Mouse (Mus musculus) limb, embryonic 11.5 days (tissue): ENCODE measurements around the gene Pik3r6. TPM values are rescaled to one million over a fixed set of nuclear protein-coding genes. Genes with fewer than 3 reads are reported as not detected.

Source experiments
- ATAC-seq: fragments of 200-750 bp; cut with Nextera tagmentation; 2 replicates; pipeline ENCODE4 v1.8.0; 2017; ENCODE audit warnings: low read depth; ENCODE audit not compliant: insufficient number of reproducible peaks, low FRiP score, low TSS enrichment
- DNase-seq: peaks from one replicate; pipeline ENCODE4 v3.0.0-alpha.2; 2015; ENCODE audit warnings: low spot score
- H3K27ac ChIP-seq: fragments of 300-500 bp; sonication (generic); replicated peaks from 2 replicates; pipeline ENCODE4 v1.5.1; 2014; ENCODE audit warnings: low read depth, mild to moderate bottlenecking, low read length
- H3K27me3 ChIP-seq: fragments of 300-500 bp; sonication (generic); 2 replicates; pipeline ENCODE4 v1.6.1; 2014; ENCODE audit warnings: mild to moderate bottlenecking, low read length, mixed read lengths; ENCODE audit not compliant: control insufficient read depth, insufficient read depth
- H3K36me3 ChIP-seq: fragments of 300-500 bp; sonication (generic); 2 replicates; pipeline ENCODE4 v1.6.1; 2014; ENCODE audit warnings: mild to moderate bottlenecking, low read length, moderate library complexity, mixed read lengths; ENCODE audit not compliant: control insufficient read depth, insufficient read depth
- H3K4me1 ChIP-seq: fragments of 300-500 bp; sonication (generic); 2 replicates; pipeline ENCODE4 v1.6.1; 2014; ENCODE audit warnings: low read length, mixed read lengths; ENCODE audit not compliant: control insufficient read depth, insufficient read depth
- H3K4me2 ChIP-seq: fragments of 300-500 bp; sonication (generic); 2 replicates; pipeline ENCODE4 v1.6.1; 2014; ENCODE audit warnings: low read depth, mild to moderate bottlenecking, moderate library complexity; ENCODE audit not compliant: severe bottlenecking
- H3K4me3 ChIP-seq: fragments of 300-500 bp; sonication (generic); 2 replicates; pipeline ENCODE4 v1.5.1; 2014; ENCODE audit warnings: low read depth, low read length
- H3K9ac ChIP-seq: fragments of 300-500 bp; sonication (generic); 2 replicates; pipeline ENCODE4 v1.6.1; 2014; ENCODE audit warnings: mild to moderate bottlenecking, low read length
- H3K9me3 ChIP-seq: fragments of 300-500 bp; sonication (generic); 2 replicates; pipeline ENCODE4 v1.6.1; 2016; ENCODE audit warnings: low read length; ENCODE audit not compliant: control insufficient read depth
- WGBS: fragments of 180-500 bp; shearing (Covaris S2); extraction: QIAGEN DNeasy Blood & Tissue Kit; methylation state at CpG from one replicate; pipeline ENCODE4 v1.1.7; 2014; 5-methylcytosine and 5-hydroxymethylcytosine counted together
- polyA plus RNA-seq: library from polyadenylated mRNA; unstranded; fragments of >200 nt; fragmentation: Nextera tagmentation; extraction: Ambion mirVana; gene quantifications from 2 replicates; pipeline ENCODE4 v1.2.1, GENCODE M21; 2014

Pik3r6 gene
- polyA plus RNA-seq, 1 experiment from 2014 or later: 1.6 TPM

- Histone ChIP-seq H3K9ac (no peak within 1 kb of the TSS), H3K27ac (no peak within 1 kb of the TSS)
- no peak for ATAC-seq
Observed at GRCm38 (mm10) chr11:68586721-68587120, 83.9 kb downstream of the Pik3r6 start, which contains the start of gene Ccdc42. Gene Ccdc42, plus strand, starts transcription at chr11:68587021.

DNA sequence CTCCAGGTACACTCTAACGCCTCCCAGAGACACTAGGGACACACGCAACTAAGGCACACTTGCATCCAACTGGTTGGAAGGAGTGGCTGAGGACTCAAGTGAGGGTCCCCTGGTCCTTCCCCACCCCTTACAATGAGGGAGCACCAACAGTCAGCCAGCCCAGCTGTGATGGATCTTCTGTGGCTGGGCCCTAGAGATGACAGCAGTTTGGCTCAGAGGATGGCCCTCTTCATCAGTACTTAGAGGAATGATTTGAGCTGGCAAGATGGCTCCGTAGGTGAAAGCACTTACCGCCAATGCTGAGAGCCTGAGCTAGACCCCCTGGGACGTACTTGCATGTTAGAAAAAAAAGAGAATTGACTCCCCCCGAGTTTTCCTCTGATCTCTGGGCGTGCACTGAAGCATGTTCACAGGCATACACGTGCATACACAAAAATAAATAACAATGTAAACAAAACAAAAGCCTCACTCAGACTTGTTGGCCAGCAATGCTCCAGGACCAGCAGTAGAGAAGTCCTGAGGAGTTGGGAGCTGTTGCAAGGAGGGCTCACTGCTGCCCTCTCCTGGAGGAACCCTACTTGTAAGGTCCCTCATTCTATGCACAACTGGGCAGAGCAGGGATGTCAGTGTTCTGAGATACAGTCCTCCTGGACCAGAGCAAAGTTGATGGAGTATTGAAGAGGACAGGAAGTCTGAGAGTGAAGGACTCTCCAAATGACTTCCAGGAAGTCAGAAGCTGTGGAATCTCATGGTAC is 86.4 kb downstream of the Pik3r6 start:
- H3K4me2 ChIP-seq: no peak overlapping the region
- no peak for ATAC-seq
- H3K9me3 ChIP-seq: no peaks in the 10 kb centered on the region
- no peaks in the 10 kb centered on the region for H3K36me3 ChIP-seq
- H3K27ac ChIP-seq: no peak overlapping the region
- no peaks in the 10 kb centered on the region for H3K27me3 ChIP-seq
- WGBS: 74% methylated on average over 8 of the region's 8 CpGs
- no peak overlapping the region for H3K9ac ChIP-seq
- H3K4me3 ChIP-seq: no peak overlapping the region
- peaks cover 10% of the 10 kb centered on the region; the same call in 1 of the 2 replicates for H3K4me1 ChIP-seq
- DNase-seq: peak; percentile 86

More at GRCm38 (mm10) chr11:68586721-68587120, 83.9 kb downstream of the Pik3r6 start, which contains the start of gene Ccdc42:
- H3K9me3 ChIP-seq: no peaks in the 10 kb centered on the region
- 77% methylated on average over 5 of the region's 5 CpGs for WGBS
- H3K4me3 ChIP-seq: no peak within 1 kb of the TSS
- no peaks in the 10 kb centered on the region for H3K27me3 ChIP-seq
- no peaks in the 10 kb centered on the region for H3K36me3 ChIP-seq
- H3K4me2 ChIP-seq: no peak within 1 kb of the TSS
- H3K4me1 ChIP-seq: peaks cover 4% of the 10 kb centered on the region; the same call in 1 of the 2 replicates
- no peak for DNase-seq

DNA sequence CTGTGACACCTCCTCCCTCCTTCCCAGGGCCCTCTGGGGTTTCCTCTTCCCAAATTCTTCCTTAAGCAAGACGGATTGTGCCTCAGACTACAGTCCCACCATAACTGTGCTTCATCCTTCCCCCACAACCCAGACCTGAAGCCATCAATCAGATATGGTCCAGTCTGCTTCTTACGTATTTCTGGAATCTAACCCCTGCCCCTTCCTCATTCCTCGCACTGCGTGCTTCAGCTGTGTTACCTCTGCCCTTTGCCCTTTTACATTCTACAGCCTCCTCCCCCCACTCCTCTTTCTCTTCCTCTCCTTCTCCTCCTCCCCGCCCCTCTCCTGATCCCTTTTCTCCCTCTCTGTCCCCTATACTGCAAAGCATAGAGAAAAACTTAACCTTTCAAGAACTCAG is 88.9 kb downstream of the Pik3r6 start:
- H3K4me2 ChIP-seq: no peak overlapping the region
- no peaks in the 10 kb centered on the region for H3K27me3 ChIP-seq
- no peak for DNase-seq
- peaks cover 10% of the 10 kb centered on the region; the same call in 1 of the 2 replicates for H3K4me1 ChIP-seq
- H3K4me3 ChIP-seq: no peak overlapping the region
- ATAC-seq: no peak
- no peak overlapping the region for H3K9ac ChIP-seq
- WGBS: 17% methylated on average over 5 of the region's 5 CpGs
- H3K27ac ChIP-seq: no peak overlapping the region
- no peaks in the 10 kb centered on the region for H3K9me3 ChIP-seq
- H3K36me3 ChIP-seq: no peaks in the 10 kb centered on the region

- 46% methylated on average over 3 of the region's 3 CpGs for WGBS
- Histone ChIP-seq H3K36me3 (no peaks in the 10 kb centered on the region), H3K4me1 (peaks cover 12% of the 10 kb centered on the region; the same call in 1 of the 2 replicates)
Observed at GRCm38 (mm10) chr11:68593247-68593646, 90.4 kb downstream of the Pik3r6 start.

DNA sequence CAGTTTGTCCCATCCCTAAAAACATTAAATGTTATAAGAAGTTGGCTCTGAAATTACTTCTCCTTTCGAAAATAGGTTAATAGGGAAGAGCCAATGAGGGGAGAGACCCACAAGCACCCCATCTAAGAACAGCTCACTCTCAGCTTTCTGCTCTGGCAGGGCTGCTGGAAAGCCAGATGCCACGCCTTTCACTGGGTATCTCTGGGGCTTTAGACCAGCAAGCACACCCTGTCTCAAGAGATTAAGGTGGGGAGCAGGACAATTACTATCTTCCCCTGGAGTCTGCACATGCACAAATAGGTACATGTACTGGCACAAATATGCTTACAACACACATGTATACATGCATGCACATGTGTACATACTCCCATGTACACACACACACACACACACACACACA is 95.1 kb downstream of the Pik3r6 start:
- Histone ChIP-seq H3K9me3 (no peaks in the 10 kb centered on the region), H3K4me2 (no peak overlapping the region), H3K27ac (no peak overlapping the region), H3K36me3 (no peaks in the 10 kb centered on the region), H3K9ac (no peak overlapping the region), H3K4me1 (peaks cover 32% of the 10 kb centered on the region), H3K27me3 (no peaks in the 10 kb centered on the region), H3K4me3 (no peak overlapping the region)
- DNase-seq (no peak), ATAC-seq (no peak)
- WGBS: 90% methylated on average over 2 of the region's 2 CpGs

More at GRCm38 (mm10) chr11:68593247-68593646, 90.4 kb downstream of the Pik3r6 start:
- H3K9me3 ChIP-seq: no peaks in the 10 kb centered on the region
- H3K4me2 ChIP-seq: no peak overlapping the region
- H3K9ac ChIP-seq: no peak overlapping the region
- H3K27me3 ChIP-seq: no peaks in the 10 kb centered on the region
- no peak overlapping the region for H3K27ac ChIP-seq
- ATAC-seq (no peak), DNase-seq (no peak)
- H3K4me3 ChIP-seq: no peak overlapping the region

GRCm38 (mm10) chr11:68600551-68601021 is 97.8 kb downstream of the Pik3r6 start:
- H3K9ac ChIP-seq: peak overlapping the region; percentile 28
- peak overlapping the region; percentile 72 for H3K27ac ChIP-seq
- peak; percentile 37 for DNase-seq
- H3K4me3 ChIP-seq: no peak overlapping the region
- H3K27me3 ChIP-seq: no peaks in the 10 kb centered on the region
- H3K36me3 ChIP-seq: no peaks in the 10 kb centered on the region
- 10% methylated on average over 6 of the region's 6 CpGs for WGBS
- no peak for ATAC-seq
- peaks cover 27% of the 10 kb centered on the region for H3K4me1 ChIP-seq
- H3K9me3 ChIP-seq: no peaks in the 10 kb centered on the region
- H3K4me2 ChIP-seq: no peak overlapping the region

DNA sequence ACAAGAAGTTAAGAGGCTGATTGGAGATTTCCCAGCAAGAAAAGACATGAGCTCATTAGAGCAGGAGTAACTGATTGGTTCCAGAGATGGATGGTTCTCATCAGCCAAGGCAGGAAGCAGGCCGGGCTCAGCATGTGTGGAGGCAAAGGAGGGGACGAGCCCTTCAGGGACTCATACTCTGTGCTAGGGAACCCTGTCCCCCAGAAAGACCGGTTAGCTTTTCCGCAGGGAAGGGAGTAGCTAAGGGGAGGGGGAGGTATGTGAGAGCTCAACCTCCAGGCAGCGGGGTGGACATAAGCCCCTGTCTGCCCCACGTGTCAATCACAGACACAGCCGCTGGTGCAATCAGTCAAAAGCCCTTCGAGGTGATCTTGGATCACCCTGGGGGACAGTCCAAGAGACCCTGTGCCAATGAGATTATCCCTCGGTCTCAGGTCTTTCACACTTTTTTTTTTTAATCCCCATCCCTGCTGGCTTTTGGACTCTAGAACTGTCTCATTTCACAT is 98.7 kb downstream of the Pik3r6 start:
- 0% methylated on average over 9 of the region's 9 CpGs for WGBS
- 0 out of 2 replicates have a peak, but pooled peaks have one; percentile 33 for ATAC-seq
- no peak overlapping the region for H3K4me2 ChIP-seq
- H3K27ac ChIP-seq: peak overlapping the region; percentile 72
- H3K4me1 ChIP-seq: peaks cover 27% of the 10 kb centered on the region
- no peaks in the 10 kb centered on the region for H3K27me3 ChIP-seq
- H3K36me3 ChIP-seq: no peaks in the 10 kb centered on the region
- DNase-seq: peak; percentile 60
- H3K4me3 ChIP-seq: no peak overlapping the region
- H3K9ac ChIP-seq: no peak overlapping the region
- no peaks in the 10 kb centered on the region for H3K9me3 ChIP-seq
